Mouse (Mus musculus) liver, postnatal 0 days (tissue): ENCODE data around the gene Nkapd1.

Experiments used
- CTCF ChIP-seq: sonication (generic); IDR thresholded peaks from 2 replicates; pipeline ENCODE4 v1.5.1; 2016; ENCODE audit warnings: antibody characterized with exemption, low read depth
- EP300 ChIP-seq: IDR thresholded peaks from 2 replicates; pipeline ENCODE4 v1.6.1; 2016; ENCODE audit warnings: antibody characterized with exemption, low read depth, mild to moderate bottlenecking

GRCm38 (mm10) chr9:50569599-50570525 is 47.4 kb downstream of the Nkapd1 start:
- no peak for TF ChIP-seq CTCF
- TF ChIP-seq EP300, result no peak
